Mouse (Mus musculus) testis, adult 2 months (tissue): ENCODE results near the gene Klf14.

Source experiments
- CTCF ChIP-seq: fragments of 200-500 bp; IDR thresholded peaks from 2 replicates; pipeline ENCODE4 v1.5.1; 2012; ENCODE audit warnings: low read depth, mild to moderate bottlenecking, inconsistent platforms, low read length, moderate library complexity; ENCODE audit not compliant: control insufficient read depth, insufficient read depth, insufficient replicate concordance
- POLR2A ChIP-seq: fragments of 200-500 bp; IDR thresholded peaks from 2 replicates; pipeline ENCODE4 v1.6.1; 2012; ENCODE audit warnings: low read depth, mild to moderate bottlenecking, inconsistent platforms, low read length, moderate library complexity; ENCODE audit not compliant: control insufficient read depth

DNA sequence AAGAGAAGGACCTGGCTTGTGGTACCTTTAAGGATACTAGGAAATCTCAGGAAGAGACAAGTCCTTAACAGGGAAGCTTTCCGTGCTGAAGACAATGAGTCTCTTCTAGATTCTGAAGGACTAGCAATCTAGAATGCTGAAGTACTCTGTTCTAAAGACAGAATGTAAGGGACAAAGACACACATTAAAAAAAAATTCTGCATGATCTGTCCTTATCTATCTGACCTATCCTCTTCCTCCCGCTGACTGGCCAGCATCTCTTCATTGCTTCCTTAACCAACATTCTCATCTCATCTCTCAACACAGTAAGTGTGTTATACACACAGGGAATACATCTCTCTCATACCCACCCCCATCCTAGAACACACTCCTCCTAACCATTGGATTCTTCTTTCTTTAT is 43.4 kb downstream of the Klf14 start, which contains the start of gene Tsga13:
- TF ChIP-seq CTCF (no peak), POLR2A (no peak)
